Mouse (Mus musculus) myocyte (in vitro differentiated cells): ENCODE data around the gene Ovca2. TPM values are rescaled to one million over a fixed set of nuclear protein-coding genes. Genes with fewer than 3 reads are reported as not detected.

Experiments used
- H3K27me3 ChIP-seq: one replicate; pipeline ENCODE4 v1.6.1; 2011; ENCODE audit not compliant: control insufficient read depth, insufficient read depth, insufficient read length
- H3K36me3 ChIP-seq: one replicate; pipeline ENCODE4 v1.6.1; 2011; ENCODE audit not compliant: control insufficient read depth, insufficient read depth
- H3K4me2 ChIP-seq: one replicate; pipeline ENCODE4 v1.6.1; 2011; ENCODE audit warnings: low read depth, control low read depth
- H3K4me3 ChIP-seq: one replicate; pipeline ENCODE4 v1.5.1; 2011; ENCODE audit warnings: mild to moderate bottlenecking, control low read depth, moderate library complexity
- H3K79me2 ChIP-seq: one replicate; pipeline ENCODE4 v1.6.1; 2011; ENCODE audit not compliant: control insufficient read depth, insufficient read depth
- H3ac ChIP-seq: one replicate; pipeline ENCODE4 v1.6.1; 2011; ENCODE audit not compliant: control insufficient read depth, insufficient read length
- CEBPB ChIP-seq: IDR thresholded peaks from 2 replicates; pipeline ENCODE4 v1.6.1; 2011; ENCODE audit warnings: mild to moderate bottlenecking, moderate library complexity; ENCODE audit not compliant: poor library complexity, insufficient read depth, severe bottlenecking
- E2F4 ChIP-seq: IDR thresholded peaks from one replicate; pipeline ENCODE4 v1.6.1; 2011; ENCODE audit warnings: mild to moderate bottlenecking, control low read depth, moderate library complexity; ENCODE audit not compliant: insufficient read depth
- MAX ChIP-seq: IDR thresholded peaks from one replicate; pipeline ENCODE4 v1.6.1; 2011; ENCODE audit warnings: low read depth, mild to moderate bottlenecking, control low read depth
- MYOD1 ChIP-seq, 3 experiments: IDR thresholded peaks; one replicate each; pipeline ENCODE4 v1.6.1; 2011; ENCODE audit warnings: control low read depth in 2 of 3, low read depth in 2 of 3, mild to moderate bottlenecking in 2 of 3, moderate library complexity in 1 of 3; ENCODE audit not compliant: insufficient read length in 2 of 3, control insufficient read depth in 1 of 3
- MYOG ChIP-seq, 3 experiments: IDR thresholded peaks; one replicate each; pipeline ENCODE4 v1.6.1; 2011; ENCODE audit warnings: control low read depth in 2 of 3, low read depth in 2 of 3, mild to moderate bottlenecking in 2 of 3; ENCODE audit not compliant: insufficient read length in 2 of 3, control insufficient read depth in 1 of 3, insufficient read depth in 1 of 3
- POLR2A ChIP-seq: IDR thresholded peaks from one replicate; pipeline ENCODE4 v1.6.1; 2011; ENCODE audit warnings: low read depth, mild to moderate bottlenecking, control low read depth, moderate library complexity; ENCODE audit not compliant: insufficient read length
- POLR2AphosphoS2 ChIP-seq: IDR thresholded peaks from one replicate; pipeline ENCODE4 v1.6.1; 2011; ENCODE audit warnings: low read depth, control low read depth; ENCODE audit not compliant: insufficient read length
- REST ChIP-seq: IDR thresholded peaks from one replicate; pipeline ENCODE4 v1.6.1; 2011; ENCODE audit warnings: mild to moderate bottlenecking, control low read depth, moderate library complexity; ENCODE audit not compliant: insufficient read depth, insufficient read length
- SRF ChIP-seq: IDR thresholded peaks from one replicate; pipeline ENCODE4 v1.6.1; 2011; ENCODE audit warnings: low read depth; ENCODE audit not compliant: control insufficient read depth, insufficient read length
- TCF12 ChIP-seq: IDR thresholded peaks from one replicate; pipeline ENCODE4 v1.6.1; 2011; ENCODE audit warnings: mild to moderate bottlenecking, control low read depth; ENCODE audit not compliant: poor library complexity, insufficient read depth, severe bottlenecking
- TCF3 ChIP-seq: IDR thresholded peaks from one replicate; pipeline ENCODE4 v1.6.1; 2011; ENCODE audit warnings: low read depth, control low read depth; ENCODE audit not compliant: insufficient read length
- USF1 ChIP-seq: IDR thresholded peaks from one replicate; pipeline ENCODE4 v1.6.1; 2011; ENCODE audit warnings: low read depth, mild to moderate bottlenecking, control low read depth, moderate library complexity
- polyA plus RNA-seq: library from polyadenylated mRNA; unstranded; fragments of >200 nt; fragmentation: generic; extraction: Trizol; gene quantifications from one replicate; pipeline ENCODE4 v1.2.1, GENCODE M21; 2012; ENCODE audit warnings: missing spikeins

Ovca2 gene
- polyA plus RNA-seq, 1 experiment: 12.2 TPM

- Histone ChIP-seq H3K4me3 (no peak overlapping the region), H3K36me3 (no peaks in the 10 kb centered on the region), H3K4me2 (no peak overlapping the region), H3K79me2 (no peaks in the 10 kb centered on the region), H3ac (no peak overlapping the region), H3K27me3 (no peaks in the 10 kb centered on the region)
- no peak for TF ChIP-seq POLR2A
- TF ChIP-seq MYOG (IDR thresholded peaks at IDR 0.05; ENCODE audit: control insufficient read depth in 1 of 3, insufficient read depth in 1 of 3, insufficient read length in 2 of 3, low read depth in 2 of 3): no peak
- no peak for TF ChIP-seq TCF12
- TF ChIP-seq POLR2AphosphoS2: no peak
- TF ChIP-seq SRF: no peak
- no peak for TF ChIP-seq MYOD1 (IDR thresholded peaks at IDR 0.05; ENCODE audit: control insufficient read depth in 1 of 3, insufficient read length in 2 of 3, low read depth in 2 of 3)
- TF ChIP-seq TCF3: no peak
Observed at GRCm38 (mm10) chr11:75157037-75157436, 21.6 kb downstream of the Ovca2 start.

- Histone ChIP-seq H3K4me2 (no peak overlapping the region), H3K27me3 (no peaks in the 10 kb centered on the region), H3K79me2 (no peaks in the 10 kb centered on the region), H3K4me3 (no peak overlapping the region), H3K36me3 (peaks cover under 1% of the 10 kb centered on the region), H3ac (no peak overlapping the region)
- TF ChIP-seq TCF12: no peak
- no peak for TF ChIP-seq MYOD1 (IDR thresholded peaks at IDR 0.05; ENCODE audit: control insufficient read depth in 1 of 3, insufficient read length in 2 of 3, low read depth in 2 of 3)
- TF ChIP-seq REST: no peak
- TF ChIP-seq TCF3: no peak
- TF ChIP-seq CEBPB: no peak
- TF ChIP-seq SRF: no peak
- TF ChIP-seq MYOG (IDR thresholded peaks at IDR 0.05; ENCODE audit: control insufficient read depth in 1 of 3, insufficient read depth in 1 of 3, insufficient read length in 2 of 3, low read depth in 2 of 3): no peak
- TF ChIP-seq USF1: no peak
- no peak for TF ChIP-seq POLR2A
- no peak for TF ChIP-seq POLR2AphosphoS2
- TF ChIP-seq MAX: no peak
- no peak for TF ChIP-seq E2F4
Observed at GRCm38 (mm10) chr11:75156416-75156815, 22.2 kb downstream of the Ovca2 start.

GRCm38 (mm10) chr11:75155985-75156384 is 22.6 kb downstream of the Ovca2 start:
- Histone ChIP-seq H3K4me2 (no peak overlapping the region), H3ac (no peak overlapping the region), H3K4me3 (no peak overlapping the region), H3K27me3 (no peaks in the 10 kb centered on the region), H3K36me3 (peaks cover 5% of the 10 kb centered on the region), H3K79me2 (no peaks in the 10 kb centered on the region)
- TF ChIP-seq MAX (no peak), CEBPB (no peak), POLR2A (no peak), SRF (no peak)

GRCm38 (mm10) chr11:75154053-75154585 is 24.5 kb downstream of the Ovca2 start:
- Histone ChIP-seq H3K4me3 (no peak overlapping the region), H3ac (no peak overlapping the region), H3K27me3 (no peaks in the 10 kb centered on the region), H3K79me2 (no peaks in the 10 kb centered on the region), H3K4me2 (no peak overlapping the region), H3K36me3 (peaks cover 12% of the 10 kb centered on the region)
- no peak for TF ChIP-seq MYOG (IDR thresholded peaks at IDR 0.05; ENCODE audit: control insufficient read depth in 1 of 3, insufficient read depth in 1 of 3, insufficient read length in 2 of 3, low read depth in 2 of 3)
- TF ChIP-seq TCF3: no peak
- no peak for TF ChIP-seq CEBPB
- no peak for TF ChIP-seq USF1
- TF ChIP-seq SRF: no peak
- TF ChIP-seq MYOD1 (IDR thresholded peaks at IDR 0.05; ENCODE audit: control insufficient read depth in 1 of 3, insufficient read length in 2 of 3, low read depth in 2 of 3): no peak
- TF ChIP-seq POLR2AphosphoS2: no peak
- no peak for TF ChIP-seq TCF12
- TF ChIP-seq MAX: no peak
- no peak for TF ChIP-seq E2F4
- TF ChIP-seq POLR2A: no peak
- TF ChIP-seq REST: no peak

- peaks cover 12% of the 10 kb centered on the region for H3K36me3 ChIP-seq
- peak overlapping the region; percentile 14 for H3K4me3 ChIP-seq
- no peaks in the 10 kb centered on the region for H3K79me2 ChIP-seq
- TF ChIP-seq MYOD1 (IDR thresholded peaks at IDR 0.05; ENCODE audit: control insufficient read depth in 1 of 3, insufficient read length in 2 of 3, low read depth in 2 of 3): peak in 1 of 3 experiments; percentile 8
- no peak for TF ChIP-seq POLR2AphosphoS2
- no peaks in the 10 kb centered on the region for H3K27me3 ChIP-seq
- peak overlapping the region; percentile 48 for H3K4me2 ChIP-seq
- no peak overlapping the region for H3ac ChIP-seq
Observed at GRCm38 (mm10) chr11:75152603-75153557, 25.8 kb downstream of the Ovca2 start.
